Mouse (Mus musculus): ENCODE measurements around the gene Nupr1. TPM values are rescaled to one million over a fixed set of nuclear protein-coding genes. Genes with fewer than 3 reads are reported as not detected.

Nupr1 gene
- total and polyA plus RNA-seq, 3 experiments: 1.8 to 11.0 TPM; not detected in 1

DNA sequence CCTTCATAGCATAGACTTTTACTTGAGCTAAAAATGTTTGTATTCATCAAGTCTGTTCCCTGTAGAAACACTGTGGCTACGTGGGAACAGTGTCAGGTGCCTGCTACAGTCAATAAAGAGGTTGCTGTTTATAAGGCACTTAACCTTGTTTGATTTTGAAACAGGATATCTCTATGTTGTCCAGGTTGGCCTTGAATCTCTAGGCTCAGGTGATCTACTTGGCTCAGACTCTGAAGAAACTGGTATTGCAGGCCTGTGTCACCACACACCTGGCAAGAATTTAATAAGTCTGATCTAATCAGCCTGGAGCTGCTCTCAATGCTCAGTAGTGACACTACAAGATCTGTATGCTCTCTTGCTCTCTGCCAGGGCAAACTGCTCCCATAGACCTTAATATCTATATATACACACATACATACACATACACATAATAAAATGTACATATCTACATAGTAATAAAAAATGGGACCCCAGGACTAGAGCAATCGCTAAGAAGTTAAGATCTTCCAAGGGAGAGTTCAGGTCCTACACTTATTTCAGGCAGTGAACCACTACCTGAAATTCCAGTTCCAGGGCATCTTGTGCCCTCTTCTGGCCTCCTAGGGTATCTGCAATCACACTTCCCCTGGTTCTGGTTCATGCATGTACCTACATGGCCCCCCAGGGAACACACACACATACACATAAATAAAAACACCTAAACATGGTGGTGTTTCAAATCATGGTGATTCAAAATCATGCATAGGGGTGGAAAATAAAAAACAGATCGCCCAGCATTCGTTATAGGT lies 6.3 kb upstream of the Nupr1 start:
- Histone ChIP-seq H3K79me2 (ENCODE audit: control insufficient read depth, insufficient read depth, low read length, poor library complexity) (no peaks in the 10 kb centered on the region), H3K36me3 (ENCODE audit: control insufficient read depth in 1 of 2, insufficient read depth in 2 of 2, low read length in 2 of 2) (peaks cover 0 to 19% of the 10 kb centered on the region in 2 experiments; a peak in 2 of 4 replicates), H3K9ac (ENCODE audit: control insufficient read depth, low read depth, low read length, poor library complexity, severe bottlenecking) (no peak overlapping the region), H3K27me3 (ENCODE audit: control insufficient read depth in 1 of 2, insufficient read depth in 2 of 2, low read length in 2 of 2) (no peaks in the 10 kb centered on the region), H3K4me3 (ENCODE audit: control insufficient read depth in 1 of 2, insufficient read depth in 1 of 2, low read depth in 2 of 2, low read length in 2 of 2) (no peak overlapping the region), H3K9me3 (replicated peaks; ENCODE audit: insufficient read depth, low read length) (no peaks in the 10 kb centered on the region), H3K27ac (ENCODE audit: control insufficient read depth, low read depth, low read length) (no peak overlapping the region), H3K4me1 (ENCODE audit: control insufficient read depth in 1 of 2, insufficient read depth in 2 of 2, low read length in 2 of 2) (peaks cover 19 to 26% of the 10 kb centered on the region in 2 experiments)
- DNase-seq (ENCODE audit: low read depth, low spot score): peak; percentile 79
- no peak for TF ChIP-seq HCFC1 (IDR thresholded peaks at IDR 0.05; ENCODE audit: low read depth, low read length)
- TF ChIP-seq ELF1 (IDR thresholded peaks at IDR 0.05; ENCODE audit: low read depth, low read length): no peak
- no peak for TF ChIP-seq POLR2A (IDR thresholded peaks at IDR 0.05; ENCODE audit: control insufficient read depth in 1 of 2, insufficient read depth in 1 of 2, low read depth in 1 of 2, low read length in 2 of 2, poor library complexity in 1 of 2)
- no peak for TF ChIP-seq GABPA (IDR thresholded peaks at IDR 0.05; ENCODE audit: low read depth, low read length)
- TF ChIP-seq ZNF384 (IDR thresholded peaks at IDR 0.05; ENCODE audit: low read depth, low read length): no peak
- no peak for TF ChIP-seq POLR2AphosphoS2 (IDR thresholded peaks at IDR 0.05; ENCODE audit: low read length)
- no peak for TF ChIP-seq GATA1 (IDR thresholded peaks at IDR 0.05; ENCODE audit: low read depth, low read length)
- TF ChIP-seq MXI1 (IDR thresholded peaks at IDR 0.05; ENCODE audit: low read depth, low read length): no peak
- TF ChIP-seq CHD2 (IDR thresholded peaks at IDR 0.05; ENCODE audit: low read length): no peak
- no peak for TF ChIP-seq POLR2AphosphoS5 (IDR thresholded peaks at IDR 0.05; ENCODE audit: borderline replicate concordance, low read depth, low read length)
- no peak for TF ChIP-seq TAL1 (IDR thresholded peaks at IDR 0.05; ENCODE audit: low read length)
- no peak for TF ChIP-seq ZMIZ1 (IDR thresholded peaks at IDR 0.05; ENCODE audit: low read depth, low read length)
- TF ChIP-seq MAFK (IDR thresholded peaks at IDR 0.05; ENCODE audit: borderline replicate concordance, low read depth, low read length): no peak
- no peak for TF ChIP-seq TCF12 (IDR thresholded peaks at IDR 0.05; ENCODE audit: low read depth, low read length)
- TF ChIP-seq TBP (IDR thresholded peaks at IDR 0.05; ENCODE audit: low read depth, low read length): 0 out of 2 replicates have a peak, but pooled peaks have one; percentile 24
- no peak for TF ChIP-seq USF2 (IDR thresholded peaks at IDR 0.05; ENCODE audit: borderline replicate concordance in 1 of 2, insufficient read depth in 1 of 2, low read depth in 1 of 2, low read length in 2 of 2)
- TF ChIP-seq MYC (IDR thresholded peaks at IDR 0.05; ENCODE audit: low read depth, low read length): no peak
- 0 out of 2 replicates have a peak, but pooled peaks have one; percentile 52 for TF ChIP-seq MAZ (IDR thresholded peaks at IDR 0.05; ENCODE audit: low read depth, low read length)
- peak; percentile 56; the same call in 1 of the 2 replicates for TF ChIP-seq SIN3A (IDR thresholded peaks at IDR 0.05; ENCODE audit: low read length)
- TF ChIP-seq CTCF (IDR thresholded peaks at IDR 0.05 in 2 of 3, conservative IDR thresholded peaks at IDR 0.05 in 1 of 3; ENCODE audit: control insufficient read depth in 1 of 3, insufficient read depth in 1 of 3, low read depth in 2 of 3, low read length in 3 of 3, poor library complexity in 1 of 3, severe bottlenecking in 1 of 3): peak; percentile 77 to 94 (median 82)
- no peak for TF ChIP-seq UBTF (IDR thresholded peaks at IDR 0.05; ENCODE audit: borderline replicate concordance, insufficient read depth, low read depth, low read length)
- TF ChIP-seq ZC3H11A (IDR thresholded peaks at IDR 0.05; ENCODE audit: low read depth, low read length): peak; percentile 90
- TF ChIP-seq USF1 (IDR thresholded peaks at IDR 0.05; ENCODE audit: low read depth, low read length): no peak
- TF ChIP-seq MEF2A (IDR thresholded peaks at IDR 0.05; ENCODE audit: extremely low read depth, insufficient replicate concordance, low read depth, low read length, poor library complexity, severe bottlenecking): no peak
- TF ChIP-seq NELFE (IDR thresholded peaks at IDR 0.05; ENCODE audit: low read depth, low read length): no peak
- TF ChIP-seq E2F4 (IDR thresholded peaks at IDR 0.05; ENCODE audit: borderline replicate concordance, low read depth, low read length): no peak
- no peak for TF ChIP-seq ETS1 (IDR thresholded peaks at IDR 0.05; ENCODE audit: low read depth, low read length)
- TF ChIP-seq MYB (IDR thresholded peaks at IDR 0.05; ENCODE audit: low read depth, low read length): no peak
- no peak for TF ChIP-seq ZKSCAN1 (IDR thresholded peaks at IDR 0.05; ENCODE audit: low read depth, low read length)
- TF ChIP-seq RAD21 (IDR thresholded peaks at IDR 0.05; ENCODE audit: low read depth, low read length): peak; percentile 95
- TF ChIP-seq JUND (IDR thresholded peaks at IDR 0.05; ENCODE audit: low read depth, low read length): 0 out of 2 replicates have a peak, but pooled peaks have one; percentile 15
- no peak for TF ChIP-seq BHLHE40 (IDR thresholded peaks at IDR 0.05; ENCODE audit: borderline replicate concordance, low read depth, low read length)
- TF ChIP-seq RCOR1 (IDR thresholded peaks at IDR 0.05; ENCODE audit: low read depth, low read length): no peak
- no peak for TF ChIP-seq EP300 (IDR thresholded peaks at IDR 0.05; ENCODE audit: low read depth in 1 of 2, low read length in 2 of 2)
- TF ChIP-seq SMC3 (IDR thresholded peaks at IDR 0.05; ENCODE audit: low read depth, low read length): peak; percentile 94
- no peak for TF ChIP-seq KAT2A (conservative IDR thresholded peaks at IDR 0.05; ENCODE audit: low read depth, low read length)

All from MEL (cell line).